Mouse (Mus musculus): ENCODE results near the gene Snx29. TPM values are rescaled to one million over a fixed set of nuclear protein-coding genes. Genes with fewer than 3 reads are reported as not detected.

Gene Snx29
- polyA plus RNA-seq, 1 experiment, result 1.1 TPM

- H3K4me1 ChIP-seq (ENCODE audit: control insufficient read depth), result peaks cover 17% of the 10 kb centered on the region
- 0 out of 2 replicates have a peak, but pooled peaks cover 2% of the 10 kb centered on the region for H3K36me3 ChIP-seq (ENCODE audit: control insufficient read depth)
- no peak for TF ChIP-seq GATA1 (IDR thresholded peaks at IDR 0.05; ENCODE audit: low read length)
- no peak for TF ChIP-seq TAL1 (IDR thresholded peaks at IDR 0.05; ENCODE audit: low read length)
- no peak overlapping the region for H3K4me3 ChIP-seq (replicated peaks)
- no peaks in the 10 kb centered on the region for H3K9me3 ChIP-seq (ENCODE audit: control insufficient read depth, low read length)
- H3K27me3 ChIP-seq (ENCODE audit: control insufficient read depth), result no peaks in the 10 kb centered on the region
These were observed 47.4 kb downstream of the Snx29 start for GRCm38 (mm10) chr16:11370132-11370544.

- Histone ChIP-seq H3K27me3 (ENCODE audit: control insufficient read depth) (no peaks in the 10 kb centered on the region), H3K36me3 (ENCODE audit: control insufficient read depth) (no peaks in the 10 kb centered on the region), H3K4me1 (ENCODE audit: control insufficient read depth) (no peaks in the 10 kb centered on the region), H3K4me3 (replicated peaks) (no peak overlapping the region), H3K9me3 (ENCODE audit: control insufficient read depth, low read length) (no peaks in the 10 kb centered on the region)
- no peak for TF ChIP-seq TAL1 (IDR thresholded peaks at IDR 0.05; ENCODE audit: low read length)
These were observed 56.6 kb downstream of the Snx29 start for GRCm38 (mm10) chr16:11379264-11379663.

- no peaks in the 10 kb centered on the region for H3K27me3 ChIP-seq (ENCODE audit: control insufficient read depth)
- H3K9me3 ChIP-seq (ENCODE audit: control insufficient read depth, low read length), result no peaks in the 10 kb centered on the region
- H3K4me3 ChIP-seq (replicated peaks), result no peak overlapping the region
- no peaks in the 10 kb centered on the region for H3K36me3 ChIP-seq (ENCODE audit: control insufficient read depth)
- peaks cover 3% of the 10 kb centered on the region; the same call in 1 of the 2 replicates for H3K4me1 ChIP-seq (ENCODE audit: control insufficient read depth)
- no peak for TF ChIP-seq GATA1 (IDR thresholded peaks at IDR 0.05; ENCODE audit: low read length)
- no peak for TF ChIP-seq TAL1 (IDR thresholded peaks at IDR 0.05; ENCODE audit: low read length)
These were observed 57.3 kb downstream of the Snx29 start for GRCm38 (mm10) chr16:11380038-11380437.

DNA sequence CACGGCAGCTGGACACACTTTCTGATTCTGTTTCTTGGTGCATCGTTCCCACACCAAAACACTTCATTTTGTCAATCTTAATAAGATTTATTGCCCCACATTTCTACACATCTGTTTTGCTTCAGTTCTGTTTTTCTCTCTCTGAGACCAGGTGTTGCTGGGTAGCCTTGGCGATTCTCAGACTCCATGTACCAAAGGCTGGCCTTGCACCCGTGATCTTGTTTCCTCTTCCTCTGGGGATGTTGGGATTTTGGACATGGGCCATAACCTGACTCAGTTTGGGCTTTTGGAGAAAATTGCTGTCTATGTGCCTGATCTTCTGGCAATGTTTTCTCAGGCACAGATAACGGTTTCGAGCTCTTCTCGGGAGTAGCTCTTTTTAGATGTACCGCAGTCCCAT lies 58.2 kb downstream of the Snx29 start:
- no peaks in the 10 kb centered on the region for H3K36me3 ChIP-seq (ENCODE audit: control insufficient read depth)
- H3K4me1 ChIP-seq (ENCODE audit: control insufficient read depth), result peaks cover 6% of the 10 kb centered on the region
- no peak for TF ChIP-seq GATA1 (IDR thresholded peaks at IDR 0.05; ENCODE audit: low read length)
- TF ChIP-seq TAL1 (IDR thresholded peaks at IDR 0.05; ENCODE audit: low read length), result no peak

DNA sequence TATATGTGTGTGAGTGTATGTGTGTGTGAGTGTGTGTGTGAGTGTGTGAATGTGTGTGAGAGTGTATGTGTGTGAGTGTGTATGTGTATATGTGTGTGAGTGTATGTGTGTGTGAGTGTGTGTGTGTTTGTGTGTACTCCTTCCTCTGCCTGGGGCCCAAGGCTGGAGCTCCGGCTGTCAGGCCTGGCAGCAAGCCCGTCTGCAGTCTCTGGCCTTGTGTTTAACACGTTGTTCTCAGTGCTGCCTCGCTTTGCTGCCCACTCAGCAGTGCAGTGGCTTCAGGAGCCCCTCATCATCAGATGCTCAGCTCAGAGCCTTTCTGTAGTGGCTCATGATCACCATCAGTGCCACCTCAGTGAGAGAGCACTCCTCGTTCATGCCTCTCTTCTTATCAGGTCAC lies 61.7 kb downstream of the Snx29 start:
- peaks cover 9% of the 10 kb centered on the region for H3K4me1 ChIP-seq (ENCODE audit: control insufficient read depth)
- H3K36me3 ChIP-seq (ENCODE audit: control insufficient read depth), result no peaks in the 10 kb centered on the region
- TF ChIP-seq GATA1 (IDR thresholded peaks at IDR 0.05; ENCODE audit: low read length), result no peak
- no peak for TF ChIP-seq TAL1 (IDR thresholded peaks at IDR 0.05; ENCODE audit: low read length)
- H3K27me3 ChIP-seq (ENCODE audit: control insufficient read depth), result no peaks in the 10 kb centered on the region
- H3K4me3 ChIP-seq (replicated peaks), result no peak overlapping the region
- H3K9me3 ChIP-seq (ENCODE audit: control insufficient read depth, low read length), result no peaks in the 10 kb centered on the region

More for the DNA sequence above, 58.2 kb downstream of the Snx29 start:
- no peaks in the 10 kb centered on the region for H3K27me3 ChIP-seq (ENCODE audit: control insufficient read depth)
- no peak overlapping the region for H3K4me3 ChIP-seq (replicated peaks)
- H3K9me3 ChIP-seq (ENCODE audit: control insufficient read depth, low read length), result no peaks in the 10 kb centered on the region

GRCm38 (mm10) chr16:11385150-11385549 lies 62.4 kb downstream of the Snx29 start:
- Histone ChIP-seq H3K9me3 (ENCODE audit: control insufficient read depth, low read length) (no peaks in the 10 kb centered on the region), H3K4me3 (replicated peaks) (no peak overlapping the region)
- no peak for TF ChIP-seq GATA1 (IDR thresholded peaks at IDR 0.05; ENCODE audit: low read length)
- no peak for TF ChIP-seq TAL1 (IDR thresholded peaks at IDR 0.05; ENCODE audit: low read length)

GRCm38 (mm10) chr16:11385798-11386197 lies 63.1 kb downstream of the Snx29 start:
- no peaks in the 10 kb centered on the region for H3K9me3 ChIP-seq (ENCODE audit: control insufficient read depth, low read length)
- H3K4me3 ChIP-seq (replicated peaks), result no peak overlapping the region
- TF ChIP-seq TAL1 (IDR thresholded peaks at IDR 0.05; ENCODE audit: low read length), result no peak
- no peak for TF ChIP-seq GATA1 (IDR thresholded peaks at IDR 0.05; ENCODE audit: low read length)
- H3K4me1 ChIP-seq (ENCODE audit: control insufficient read depth), result peaks cover 9% of the 10 kb centered on the region
- no peaks in the 10 kb centered on the region for H3K36me3 ChIP-seq (ENCODE audit: control insufficient read depth)
- H3K27me3 ChIP-seq (ENCODE audit: control insufficient read depth), result no peaks in the 10 kb centered on the region

More at GRCm38 (mm10) chr16:11385150-11385549, 62.4 kb downstream of the Snx29 start:
- H3K27me3 ChIP-seq (ENCODE audit: control insufficient read depth), result no peaks in the 10 kb centered on the region
- H3K36me3 ChIP-seq (ENCODE audit: control insufficient read depth), result no peaks in the 10 kb centered on the region
- peaks cover 9% of the 10 kb centered on the region for H3K4me1 ChIP-seq (ENCODE audit: control insufficient read depth)

DNA sequence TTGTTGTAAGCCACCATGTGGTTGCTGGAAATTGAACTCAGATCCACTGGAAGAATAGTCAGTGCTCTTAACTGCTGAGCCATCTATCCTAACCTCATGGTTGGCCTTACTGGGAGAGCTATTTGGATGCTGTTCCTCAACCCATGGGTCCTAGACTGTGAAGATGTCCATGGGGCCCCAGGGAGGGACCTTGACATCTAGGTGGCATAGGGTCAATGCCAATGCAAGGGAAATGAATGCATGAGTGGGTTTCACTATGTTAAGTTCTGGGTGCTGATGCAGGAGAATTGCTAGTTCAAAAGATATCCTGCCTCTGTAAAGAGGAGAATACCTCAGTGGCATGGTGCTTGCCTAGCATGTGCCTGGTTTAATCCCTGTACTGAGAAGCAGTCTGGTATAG lies 63.5 kb downstream of the Snx29 start:
- Histone ChIP-seq H3K9me3 (ENCODE audit: control insufficient read depth, low read length) (no peaks in the 10 kb centered on the region), H3K27me3 (ENCODE audit: control insufficient read depth) (no peaks in the 10 kb centered on the region), H3K36me3 (ENCODE audit: control insufficient read depth) (no peaks in the 10 kb centered on the region), H3K4me1 (ENCODE audit: control insufficient read depth) (peaks cover 9% of the 10 kb centered on the region), H3K4me3 (replicated peaks) (no peak overlapping the region)
- no peak for TF ChIP-seq GATA1 (IDR thresholded peaks at IDR 0.05; ENCODE audit: low read length)

GRCm38 (mm10) chr16:11388085-11388484 lies 65.4 kb downstream of the Snx29 start:
- Histone ChIP-seq H3K9me3 (ENCODE audit: control insufficient read depth, low read length) (no peaks in the 10 kb centered on the region), H3K27me3 (ENCODE audit: control insufficient read depth) (no peaks in the 10 kb centered on the region), H3K4me1 (ENCODE audit: control insufficient read depth) (peaks cover 9% of the 10 kb centered on the region), H3K4me3 (replicated peaks) (no peak overlapping the region), H3K36me3 (ENCODE audit: control insufficient read depth) (no peaks in the 10 kb centered on the region)
- TF ChIP-seq GATA1 (IDR thresholded peaks at IDR 0.05; ENCODE audit: low read length), result no peak
- TF ChIP-seq TAL1 (IDR thresholded peaks at IDR 0.05; ENCODE audit: low read length), result no peak

- no peak overlapping the region for H3K4me3 ChIP-seq (replicated peaks)
- no peaks in the 10 kb centered on the region for H3K27me3 ChIP-seq (ENCODE audit: control insufficient read depth)
- no peaks in the 10 kb centered on the region for H3K9me3 ChIP-seq (ENCODE audit: control insufficient read depth, low read length)
- TF ChIP-seq TAL1 (IDR thresholded peaks at IDR 0.05; ENCODE audit: low read length) (no peak), GATA1 (IDR thresholded peaks at IDR 0.05; ENCODE audit: low read length) (no peak)
- H3K4me1 ChIP-seq (ENCODE audit: control insufficient read depth), result peaks cover 9% of the 10 kb centered on the region
- no peaks in the 10 kb centered on the region for H3K36me3 ChIP-seq (ENCODE audit: control insufficient read depth)
These were observed 66.6 kb downstream of the Snx29 start for GRCm38 (mm10) chr16:11389324-11389723.

Measured in erythroblast, embryonic 14.5 days (primary cell).